Mouse (Mus musculus) induced T-regulatory cell, adult 2 months (primary cell): ENCODE data around the gene Uckl1.

Experiments used
- DNase-seq: peaks from one replicate; pipeline ENCODE4 v3.0.0-alpha.2; 2012; ENCODE audit warnings: low read depth

Uckl1 gene

GRCm38 (mm10) chr2:181572921-181573920, 11.5 kb downstream of the Uckl1 start:
- DNase-seq: no peak

- DNase-seq: no peak
These were observed 12.6 kb downstream of the Uckl1 start for GRCm38 (mm10) chr2:181571941-181572670.

- DNase-seq: no peak
These were observed 13.6 kb downstream of the Uckl1 start for GRCm38 (mm10) chr2:181570921-181571595.

- DNase-seq: no peak
These were observed 14.3 kb downstream of the Uckl1 start for GRCm38 (mm10) chr2:181570375-181570774.

- DNase-seq: no peak
These were observed 14.8 kb downstream of the Uckl1 start for GRCm38 (mm10) chr2:181569856-181570255.

- DNase-seq: peak; percentile 78
These were observed 16.3 kb downstream of the Uckl1 start for GRCm38 (mm10) chr2:181568272-181569008.

GRCm38 (mm10) chr2:181567338-181567737, 17.4 kb downstream of the Uckl1 start:
- no peak for DNase-seq

- no peak for DNase-seq
These were observed 30.9 kb downstream of the Uckl1 start for GRCm38 (mm10) chr2:181553772-181554171.

- DNase-seq: no peak
These were observed 34.5 kb downstream of the Uckl1 start for GRCm38 (mm10) chr2:181550233-181550632.

GRCm38 (mm10) chr2:181548682-181549081, 36.0 kb downstream of the Uckl1 start:
- no peak for DNase-seq

- DNase-seq: no peak
These were observed 36.5 kb downstream of the Uckl1 start for GRCm38 (mm10) chr2:181548227-181548626.

- DNase-seq: no peak
These were observed 38.5 kb downstream of the Uckl1 start for GRCm38 (mm10) chr2:181546142-181546541.

GRCm38 (mm10) chr2:181541761-181542380, 42.8 kb downstream of the Uckl1 start:
- DNase-seq: no peak

GRCm38 (mm10) chr2:181537444-181538047, 47.1 kb downstream of the Uckl1 start:
- peak; percentile 36 for DNase-seq

GRCm38 (mm10) chr2:181536410-181536809, 48.3 kb downstream of the Uckl1 start:
- no peak for DNase-seq

GRCm38 (mm10) chr2:181532589-181532988, 52.1 kb downstream of the Uckl1 start:
- DNase-seq: no peak

- DNase-seq: no peak
These were observed 55.6 kb downstream of the Uckl1 start for GRCm38 (mm10) chr2:181529076-181529475.

- no peak for DNase-seq
These were observed 59.2 kb downstream of the Uckl1 start for GRCm38 (mm10) chr2:181525526-181525925.

- peak; percentile 85 for DNase-seq
These were observed 61.9 kb downstream of the Uckl1 start for GRCm38 (mm10) chr2:181522811-181523210.

- peak; percentile 20 for DNase-seq
These were observed 63.2 kb downstream of the Uckl1 start for GRCm38 (mm10) chr2:181521491-181521890.

GRCm38 (mm10) chr2:181520936-181521227, 63.8 kb downstream of the Uckl1 start:
- DNase-seq: no peak
